Mouse (Mus musculus): ENCODE measurements at regions not wholly inside any gene's neighbourhood (a gene's known extent, or its start where the extent isn't known, plus 50 kb on each side); places are given as distances from the start of the nearest gene placed in this dataset.
A peak's percentile ranks its signal among the peaks of the same experiment; 100 is the strongest.
"Not testable (repeated sequence)": the region's sequence is repeated elsewhere in the genome, so short reads cannot be mapped to it uniquely, and the experiment has no call there.

DNA sequence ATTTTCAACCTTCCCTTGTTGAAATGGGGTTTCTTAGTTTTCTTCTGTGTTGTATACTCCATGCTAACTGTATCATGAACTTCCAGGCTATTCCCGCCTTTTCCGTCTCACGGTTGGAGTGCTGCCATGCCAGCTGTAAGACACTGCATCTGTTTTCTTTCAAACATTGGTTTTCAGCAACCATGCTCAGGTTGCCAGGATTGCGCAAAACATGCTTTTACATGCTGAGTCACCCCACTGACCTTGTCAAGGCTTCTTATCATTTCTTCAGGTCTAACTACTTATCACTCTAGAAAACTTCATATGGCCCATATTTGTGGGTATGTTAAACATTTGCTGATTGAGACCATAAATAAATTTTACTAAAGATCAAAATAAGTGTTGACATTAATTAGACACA lies 551.2 kb downstream of the Tlr4 start:
- no peak for DNase-seq (ENCODE audit: low spot score in 2 of 2)

DNA sequence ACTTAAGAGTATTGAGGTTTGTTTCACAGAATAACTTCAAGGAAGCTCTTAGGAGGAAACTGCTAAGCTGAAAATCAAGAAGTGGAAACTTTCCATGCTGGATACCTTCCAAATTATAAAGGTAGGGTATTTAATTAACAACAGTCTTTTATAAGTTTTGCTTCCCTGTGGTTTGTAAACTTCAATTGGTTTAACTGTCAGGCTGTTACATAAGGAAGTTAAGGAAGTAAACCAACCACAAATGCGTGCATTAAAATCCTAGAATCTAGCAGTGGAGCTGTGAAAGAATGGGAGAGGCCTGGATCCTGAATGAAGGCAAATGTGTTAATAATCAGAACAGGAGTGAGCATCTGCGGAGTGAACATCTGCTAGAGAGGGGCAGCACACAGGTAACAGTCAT lies 560.5 kb downstream of the Tlr4 start:
- DNase-seq (ENCODE audit: low spot score in 2 of 2), result no peak

DNA sequence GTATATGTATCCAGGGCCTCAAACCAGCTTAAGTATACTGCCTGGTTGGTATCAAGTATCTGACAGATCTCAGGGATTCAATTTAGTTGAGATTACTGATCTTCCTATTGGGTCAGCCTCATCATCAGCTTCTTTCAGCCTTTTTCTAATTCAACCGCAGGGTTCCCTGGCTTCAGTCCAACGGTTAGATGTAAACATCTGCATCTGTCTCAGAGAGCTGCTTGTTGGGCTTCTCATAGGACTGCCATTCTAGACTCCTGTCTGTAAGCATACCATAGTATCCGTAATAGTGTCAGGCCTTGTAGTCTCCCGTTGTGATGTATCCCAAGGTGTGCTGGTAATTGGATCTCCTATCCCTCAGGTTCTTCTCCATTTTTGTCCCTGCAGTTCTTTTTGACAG lies 575.6 kb downstream of the Tlr4 start:
- no peak for DNase-seq (ENCODE audit: low spot score in 2 of 2)

DNA sequence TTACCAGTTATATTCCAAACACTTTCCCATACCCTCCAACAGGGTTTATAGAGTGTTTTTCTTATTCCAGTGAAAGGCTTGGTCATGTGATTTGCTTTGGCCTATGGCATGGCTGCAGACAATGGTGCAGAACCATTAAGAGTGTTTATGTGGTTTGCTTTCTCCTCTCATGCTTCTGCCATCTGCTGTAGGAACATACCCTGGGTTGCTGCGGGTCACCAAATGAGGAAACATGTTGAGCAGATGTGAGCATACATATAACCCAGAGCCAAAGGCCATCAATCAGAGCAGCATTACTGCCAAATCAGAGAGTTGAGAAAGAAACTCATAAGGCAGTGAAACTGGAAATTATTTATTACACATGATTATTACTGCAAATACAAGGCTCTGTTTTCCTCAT lies 596.7 kb downstream of the Tlr4 start:
- DNase-seq (ENCODE audit: low spot score in 2 of 2), result no peak

DNA sequence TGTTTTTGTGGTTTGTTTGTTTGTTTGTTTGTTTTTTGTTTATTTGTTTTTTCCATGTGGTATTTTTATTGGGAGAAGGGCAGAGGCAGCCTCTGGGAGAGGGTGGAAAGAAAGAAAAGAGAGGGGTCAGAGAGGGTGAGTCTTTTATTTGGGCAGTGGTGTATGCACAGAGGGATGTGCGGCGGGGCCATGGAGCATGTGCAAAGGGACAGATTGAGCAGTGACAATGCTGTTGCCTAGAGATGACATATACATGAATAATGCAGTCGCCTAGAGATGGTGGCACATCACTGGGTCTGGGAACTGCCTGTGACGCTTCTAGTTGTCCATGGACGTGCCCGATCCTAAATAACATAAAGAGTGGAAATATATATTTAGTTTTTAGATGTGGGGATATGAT lies 598.3 kb downstream of the Tlr4 start:
- no peak for DNase-seq (ENCODE audit: low spot score in 2 of 2)

DNA sequence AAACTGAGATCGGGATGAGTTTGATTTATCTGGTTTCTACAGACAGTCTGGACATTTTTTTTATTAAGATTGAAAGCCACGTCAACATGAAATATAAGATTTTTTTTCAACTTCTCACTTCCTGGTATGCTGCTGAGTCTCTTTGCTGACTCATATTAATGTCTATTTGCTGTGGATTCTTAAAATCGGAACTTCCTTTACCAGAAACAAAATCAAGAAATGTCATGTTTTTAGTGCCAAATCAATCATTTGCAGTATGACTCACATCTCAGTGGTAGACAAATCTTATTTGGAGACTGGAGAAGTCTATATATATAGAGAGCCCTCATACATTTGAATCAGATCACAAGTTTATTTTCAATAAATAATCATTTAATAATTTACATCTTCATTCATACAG lies 620.5 kb downstream of the Tlr4 start:
- no peak for DNase-seq (ENCODE audit: low spot score in 2 of 2)

DNA sequence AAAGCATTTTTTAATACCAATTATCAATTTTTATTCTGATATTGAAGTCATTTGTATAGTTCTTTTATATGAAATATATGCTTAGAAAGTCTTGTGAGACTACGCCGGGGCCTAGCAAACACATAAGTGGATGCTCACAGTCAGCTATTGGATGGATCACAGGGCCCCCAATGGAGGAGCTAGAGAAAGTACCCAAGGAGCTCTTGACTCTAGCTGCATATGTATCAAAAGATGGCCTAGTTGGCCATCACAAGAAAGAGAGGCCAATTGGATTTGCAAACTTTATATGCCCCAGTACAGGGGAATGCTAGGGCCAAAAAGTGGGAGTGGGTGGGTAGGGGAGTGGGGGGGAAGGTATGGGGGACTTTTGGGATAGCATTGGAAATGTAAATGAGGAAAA lies 632.5 kb downstream of the Tlr4 start:
- DNase-seq (ENCODE audit: low spot score in 2 of 2), result not testable (repeated sequence)

DNA sequence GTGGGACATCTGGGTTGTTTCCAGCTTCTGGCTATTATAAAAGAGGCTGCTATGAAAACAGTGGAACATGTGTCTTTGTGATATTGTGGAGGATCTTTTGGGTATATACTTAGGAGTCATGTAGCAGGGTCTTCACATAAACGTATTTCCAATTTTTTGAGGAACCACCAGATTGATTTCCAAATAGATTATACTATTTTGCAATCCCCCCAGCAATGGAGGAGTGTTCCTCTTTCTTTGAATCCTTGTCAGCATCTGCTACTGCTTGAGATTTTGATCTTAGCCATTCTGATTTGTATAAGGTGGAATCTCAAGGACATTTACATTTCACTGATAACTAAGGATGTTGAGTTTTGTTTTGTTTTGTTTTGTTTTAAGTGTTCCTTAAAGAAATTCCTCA lies 645.6 kb downstream of the Tlr4 start:
- DNase-seq (ENCODE audit: low spot score in 2 of 2), result no peak

DNA sequence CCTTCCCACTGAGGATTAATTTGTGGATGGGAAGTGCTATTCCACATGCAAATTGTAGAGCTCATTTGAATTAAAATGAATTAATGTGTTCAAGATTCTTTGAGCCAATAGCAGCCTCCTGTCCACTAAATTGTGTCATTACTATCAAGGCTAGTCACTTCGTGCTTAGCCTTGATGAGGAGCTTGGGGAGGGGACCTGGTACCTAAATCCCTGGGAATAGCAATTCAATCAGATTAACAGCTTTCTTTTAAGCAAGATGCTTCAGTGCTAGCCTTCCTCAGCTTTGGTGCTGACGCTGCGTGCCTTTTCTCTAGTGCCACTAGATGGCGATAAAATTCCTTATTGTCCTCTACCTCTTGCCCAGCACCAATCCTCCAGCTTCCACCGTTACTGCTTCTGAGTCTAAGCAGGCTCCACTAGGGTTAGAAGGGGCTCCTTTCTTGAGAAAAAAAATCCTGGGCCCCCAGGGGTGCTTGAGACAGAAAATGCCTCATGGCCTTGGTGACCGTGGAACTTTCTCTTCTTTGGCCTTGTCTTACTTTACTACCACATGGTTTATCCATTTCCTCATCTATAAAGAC lies 650.0 kb downstream of the Tlr4 start:
- peak; percentile 11 to 49 for DNase-seq (ENCODE audit: low spot score in 2 of 2)

DNA sequence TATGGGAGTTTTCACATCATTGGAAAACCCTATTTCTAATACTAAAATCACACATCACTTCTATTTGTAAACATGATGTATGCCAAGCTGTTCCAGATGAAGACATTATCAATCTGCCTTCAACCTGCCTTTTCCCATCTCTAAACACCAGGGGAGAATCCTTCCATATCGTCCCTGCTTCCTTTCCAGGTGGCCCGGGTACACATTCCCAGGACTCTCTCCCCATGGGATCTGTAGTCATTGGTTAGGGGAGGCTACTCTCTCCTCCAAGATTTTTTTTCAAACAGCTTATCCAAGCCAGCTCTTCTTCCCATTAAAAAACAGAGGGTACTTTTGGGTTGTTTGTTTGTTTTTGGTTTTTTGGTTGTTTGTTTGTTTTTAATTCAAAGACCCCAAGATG lies 650.7 kb downstream of the Tlr4 start:
- DNase-seq (ENCODE audit: low spot score in 2 of 2), result no peak

DNA sequence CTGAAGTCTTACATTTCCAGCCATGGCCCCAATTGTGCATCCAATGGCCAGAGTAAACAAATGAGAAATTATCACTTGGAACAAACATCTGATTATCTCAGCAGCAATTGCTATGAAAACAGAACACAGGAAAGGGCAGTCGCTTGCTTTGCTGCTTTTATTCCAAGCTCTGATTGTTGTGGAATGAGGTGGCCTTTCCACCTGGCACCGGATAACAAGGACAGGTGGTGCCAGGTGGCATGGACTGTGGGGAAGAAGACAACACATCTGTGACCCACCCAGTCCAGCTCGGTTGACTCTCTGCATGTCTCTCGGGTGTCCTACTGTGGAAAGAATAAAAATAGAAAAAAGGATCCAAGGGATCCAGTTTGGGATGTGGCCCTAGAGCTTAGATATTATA lies 694.9 kb downstream of the Tlr4 start:
- DNase-seq (ENCODE audit: low spot score in 2 of 2), result no peak

DNA sequence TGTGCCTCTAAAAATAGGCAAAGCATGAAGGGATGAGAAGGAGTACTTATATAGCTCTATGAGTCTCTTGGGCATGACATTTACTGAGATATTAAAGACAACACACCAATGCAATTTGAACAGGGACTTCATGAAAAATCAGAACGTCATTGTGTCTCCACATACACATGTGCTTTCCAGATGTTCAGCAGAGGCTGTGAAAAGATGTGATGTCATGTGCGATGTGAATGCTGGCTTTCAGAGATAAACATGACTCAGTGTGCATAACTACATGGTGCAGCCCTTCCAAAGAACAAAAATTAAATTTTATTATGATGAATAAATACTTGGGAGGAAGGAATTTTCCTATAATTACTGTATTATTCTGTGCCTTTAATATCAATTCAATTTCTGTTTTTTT lies 695.8 kb downstream of the Tlr4 start:
- DNase-seq (ENCODE audit: low spot score in 2 of 2), result no peak

DNA sequence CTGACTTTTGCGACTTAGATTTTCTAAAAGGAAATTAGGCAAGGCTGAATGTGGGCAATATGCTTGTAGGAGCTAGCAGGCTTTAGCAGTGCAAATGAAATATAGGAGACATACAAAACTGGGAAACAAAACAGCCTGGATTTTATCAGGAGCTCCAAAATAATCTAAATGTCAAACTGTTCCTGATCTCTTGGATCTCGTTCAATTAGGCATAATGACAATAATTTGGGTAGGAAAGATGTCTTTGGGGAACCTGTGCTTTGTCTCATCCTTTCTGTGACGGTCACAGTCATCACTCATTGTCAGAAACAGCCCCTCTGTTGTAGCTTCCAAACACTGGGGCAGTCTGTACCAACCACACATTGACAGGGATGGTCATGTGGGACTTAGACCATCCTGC lies 702.2 kb downstream of the Tlr4 start:
- no peak for DNase-seq (ENCODE audit: low spot score in 2 of 2)

DNA sequence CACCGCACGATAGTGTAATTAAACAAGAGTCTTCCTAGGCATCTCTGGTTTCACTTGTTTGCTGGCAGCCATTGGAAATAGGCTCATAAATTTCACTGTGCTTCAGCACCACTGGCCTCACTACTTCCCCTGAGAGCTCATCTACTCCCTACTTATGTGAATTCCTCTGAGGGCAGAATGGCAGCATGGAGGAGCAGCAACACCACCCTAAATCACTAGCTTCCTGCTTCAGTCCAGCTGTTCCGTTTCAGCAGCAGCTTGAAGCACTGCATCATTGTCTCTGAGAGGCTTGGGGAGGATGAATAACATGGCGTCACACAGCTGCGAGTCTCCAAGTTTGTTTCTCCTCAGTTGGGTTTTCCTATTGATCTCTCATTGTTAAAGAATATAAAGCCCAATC lies 712.1 kb downstream of the Tlr4 start:
- DNase-seq (ENCODE audit: low spot score in 2 of 2), result no peak

DNA sequence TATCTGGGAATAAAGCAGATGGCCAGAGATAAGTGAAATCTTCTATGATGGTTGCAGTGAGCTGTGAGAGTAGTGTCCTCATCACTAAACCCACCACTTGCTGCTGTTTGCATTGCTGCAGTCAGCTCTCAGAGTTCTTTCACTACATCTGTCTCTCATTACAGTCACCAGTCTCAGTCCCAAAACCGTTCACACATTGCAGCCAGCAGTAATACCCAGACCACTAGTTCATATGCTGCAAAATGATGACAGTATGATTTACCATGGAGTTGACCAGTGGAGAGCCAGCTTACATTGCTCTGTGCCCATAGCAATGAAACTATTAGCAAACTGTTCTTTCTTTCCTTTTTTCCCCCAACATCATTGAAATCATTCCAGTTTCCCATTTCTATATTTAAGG lies 718.6 kb downstream of the Tlr4 start:
- no peak for DNase-seq (ENCODE audit: low spot score in 2 of 2)

DNA sequence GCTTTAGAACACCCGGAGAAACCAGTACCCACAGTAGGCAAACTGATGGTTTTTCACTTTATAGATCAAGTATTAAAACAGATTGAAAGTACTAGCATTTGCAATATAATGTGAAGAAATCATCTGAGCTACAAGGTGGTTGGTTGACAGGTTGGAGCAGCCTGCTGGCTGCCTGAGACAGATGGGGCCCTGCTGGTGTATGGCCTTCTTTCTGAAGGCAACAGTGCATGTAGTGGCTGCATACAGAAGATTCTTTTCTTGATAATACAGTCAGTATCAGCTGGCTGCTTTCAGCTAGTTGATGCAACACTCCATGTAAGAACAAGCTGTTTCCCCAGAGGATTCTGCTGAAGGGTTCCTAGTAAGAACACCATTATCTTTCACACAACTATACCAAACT lies 720.6 kb downstream of the Tlr4 start:
- no peak for DNase-seq (ENCODE audit: low spot score in 2 of 2)

DNA sequence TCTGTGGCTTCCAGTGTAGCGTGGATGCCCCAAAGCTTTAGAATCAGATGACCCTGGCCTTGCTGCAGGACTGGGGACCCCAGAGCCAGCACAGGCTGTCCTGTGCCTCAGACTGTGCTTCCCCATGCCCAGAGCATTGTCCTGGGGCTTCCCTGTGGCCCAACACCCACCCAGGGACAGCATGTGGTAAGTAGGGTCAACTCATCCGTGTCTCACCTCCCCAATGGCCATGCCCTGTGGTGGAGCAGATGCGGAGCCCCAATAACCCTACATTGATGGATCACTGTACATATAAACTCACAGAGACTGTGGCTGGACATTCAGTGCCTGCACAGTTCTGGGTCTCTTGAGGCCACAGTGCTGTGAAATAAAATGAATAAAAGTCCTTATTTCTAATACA lies 726.1 kb downstream of the Tlr4 start:
- no peak for DNase-seq (ENCODE audit: low spot score in 2 of 2)

DNA sequence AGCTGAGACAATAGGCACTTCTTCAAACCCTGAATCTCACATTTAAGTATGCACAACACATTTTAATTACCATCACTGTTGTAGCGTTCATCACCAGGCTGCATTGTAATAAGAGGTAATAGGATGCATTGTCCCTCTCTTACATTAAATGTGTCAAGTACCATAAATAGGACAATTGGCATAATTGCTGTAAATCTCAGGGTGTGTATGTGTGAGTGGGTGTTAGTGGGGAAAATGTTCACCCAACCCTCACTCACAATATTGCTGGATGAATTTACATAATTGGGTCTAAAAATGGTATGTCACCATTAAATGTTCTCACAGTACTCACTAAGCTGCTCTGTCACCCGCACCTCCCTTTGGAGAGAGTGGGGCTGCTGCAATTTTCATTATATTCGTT lies 747.4 kb downstream of the Tlr4 start:
- DNase-seq (ENCODE audit: low spot score in 2 of 2), result peak; percentile 2 to 20

DNA sequence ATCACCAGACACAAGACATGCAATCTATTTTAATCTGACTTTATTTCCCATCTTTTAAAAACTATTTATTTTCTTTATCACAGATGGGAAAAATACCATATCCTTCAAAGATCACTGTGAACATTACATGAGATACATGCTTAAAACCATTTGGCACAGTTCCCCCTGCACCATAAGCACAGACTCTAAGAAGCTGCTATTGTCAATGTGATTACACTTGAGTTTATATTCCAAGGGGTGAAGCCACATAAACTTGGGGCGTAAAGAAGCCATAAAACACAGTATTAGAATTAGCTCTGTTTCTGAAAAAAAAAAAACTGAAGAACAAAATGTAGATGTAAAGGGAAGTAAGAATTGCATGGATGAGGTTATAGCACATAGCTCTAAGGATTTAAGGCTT lies 762.1 kb downstream of the Tlr4 start:
- no peak for DNase-seq (ENCODE audit: low spot score in 2 of 2)

DNA sequence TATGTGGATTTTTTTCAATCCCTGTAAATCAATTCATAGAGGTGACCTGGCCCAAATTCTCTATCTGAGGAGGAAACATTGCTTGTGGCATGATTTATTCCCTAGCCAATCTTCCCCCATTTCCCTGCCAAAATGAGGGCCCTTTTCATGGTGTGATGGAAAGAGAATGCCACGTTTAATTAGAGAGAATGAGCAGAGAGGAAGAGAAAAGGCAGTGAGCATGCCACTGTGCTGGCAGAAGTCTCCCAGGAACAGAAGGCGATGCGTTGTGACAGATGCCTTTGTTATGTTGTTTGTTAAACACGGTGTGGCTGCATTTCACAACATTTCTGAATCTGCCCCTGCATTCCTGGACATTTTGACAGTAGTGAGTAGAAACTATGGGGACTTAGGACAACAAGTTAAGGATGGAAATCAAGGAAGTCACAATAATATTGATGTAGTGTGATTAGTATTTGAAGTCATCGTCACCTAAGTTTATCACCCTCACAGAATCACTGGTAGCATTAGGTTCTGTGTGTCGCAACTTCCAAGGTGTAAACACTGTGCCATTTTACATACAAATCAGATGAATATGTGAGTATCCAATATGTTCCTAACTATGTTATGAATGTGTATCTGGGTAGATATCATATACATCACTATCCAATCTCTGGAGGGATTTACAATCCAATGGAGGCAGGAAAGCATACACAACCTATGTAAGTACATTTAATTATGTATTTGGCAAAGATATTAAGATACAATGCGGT lies 762.8 kb downstream of the Tlr4 start:
- peak in 1 of 2 experiments; percentile 6 for DNase-seq (ENCODE audit: low spot score in 2 of 2)

DNA sequence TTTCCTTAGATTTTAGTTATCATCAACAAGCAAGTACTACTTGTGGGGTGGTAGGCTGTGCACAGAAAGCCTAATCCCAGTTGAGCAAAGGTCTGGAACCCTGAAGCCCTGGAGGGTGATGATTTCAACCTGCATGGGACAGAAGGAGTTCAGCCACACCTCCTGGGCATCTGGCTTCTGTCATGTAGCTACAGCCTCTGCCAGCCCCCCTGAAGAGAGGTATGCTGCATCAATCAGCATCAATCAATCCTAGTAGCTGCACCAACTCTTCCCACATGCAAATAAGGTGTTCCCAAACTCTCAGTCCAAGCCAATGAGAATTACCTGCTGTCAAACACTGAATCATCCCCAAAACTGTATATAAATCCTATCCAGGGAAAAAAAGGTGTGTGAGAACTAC lies 779.8 kb downstream of the Tlr4 start:
- no peak for DNase-seq (ENCODE audit: low spot score in 2 of 2)

DNA sequence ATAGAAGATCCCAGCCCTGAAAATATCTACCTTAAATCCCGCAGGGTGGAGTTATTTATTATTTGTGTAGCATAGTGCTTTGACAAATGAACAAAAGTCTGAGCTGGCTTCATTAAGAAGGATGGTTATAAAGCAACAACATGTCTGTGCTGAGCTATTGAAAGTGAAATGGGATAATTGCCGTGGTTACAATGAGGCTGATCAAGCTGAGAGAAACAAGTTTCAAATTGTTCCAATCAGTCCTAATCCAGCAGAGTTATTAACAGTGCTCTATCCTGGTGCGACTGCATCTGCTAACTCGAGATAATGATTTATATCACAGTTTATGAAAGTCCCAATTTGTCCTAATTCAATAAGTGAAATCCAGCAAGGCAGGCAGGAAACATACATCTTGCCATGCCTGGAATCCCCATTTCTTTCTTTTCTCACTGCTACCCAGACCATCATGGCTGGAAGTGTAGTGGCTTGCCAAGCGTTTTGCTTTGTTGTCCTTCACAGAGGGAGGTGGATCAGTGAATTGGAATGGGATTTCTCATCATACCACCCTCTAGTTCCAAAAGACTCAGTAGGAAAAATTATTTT lies 787.2 kb downstream of the Tlr4 start:
- DNase-seq (ENCODE audit: low spot score in 2 of 2), result no peak

DNA sequence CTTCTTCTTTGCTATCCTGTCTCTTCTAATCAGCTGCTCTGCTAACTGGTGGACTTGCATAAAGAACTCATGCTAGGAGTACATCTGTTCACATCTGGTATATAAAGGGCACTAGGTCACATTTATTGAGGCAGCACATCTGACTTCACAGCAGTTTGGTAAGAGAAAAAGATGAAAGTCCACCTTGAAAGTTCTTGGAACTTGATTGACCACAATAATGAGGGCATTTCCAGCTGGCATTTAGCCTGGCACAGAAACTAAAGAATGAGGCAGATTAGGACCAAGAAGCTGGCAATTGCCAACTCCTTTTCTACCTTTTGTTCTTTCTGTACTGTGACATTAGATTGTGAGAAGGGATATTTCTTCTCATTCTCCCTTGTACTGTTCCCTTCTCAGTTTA lies 799.3 kb downstream of the Tlr4 start:
- no peak for DNase-seq (ENCODE audit: low spot score in 2 of 2)

DNA sequence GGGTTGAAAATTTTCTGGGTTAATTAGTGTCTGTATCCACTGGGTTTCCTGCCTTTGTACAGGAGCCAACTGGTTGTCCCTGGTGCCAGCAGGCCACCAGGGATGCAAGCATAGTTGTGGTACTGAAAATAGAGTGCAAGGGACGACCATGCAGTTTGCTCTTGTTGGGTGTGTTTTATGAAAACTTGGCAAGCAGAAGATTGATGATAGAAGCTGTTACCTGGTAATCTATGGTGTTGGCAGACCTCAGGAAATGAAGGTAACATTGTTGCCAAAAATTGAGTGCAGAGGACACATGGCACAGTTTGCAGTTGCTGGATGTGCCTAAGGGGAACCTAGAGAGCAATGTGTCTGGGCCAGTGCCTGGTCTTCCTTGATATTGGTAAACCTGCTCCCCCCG lies 818.7 kb downstream of the Tlr4 start:
- no peak for DNase-seq (ENCODE audit: low spot score in 2 of 2)
